Mouse (Mus musculus) neural tube, embryonic 10.5 days (tissue): ENCODE results near the gene Triobp.
A peak's percentile ranks its signal among the peaks of the same experiment; 100 is the strongest.

Source experiments
- DNase-seq: peaks from one replicate; pipeline ENCODE4 v3.0.0-alpha.2; 2017; ENCODE audit warnings: low spot score; ENCODE audit errors: extremely low spot score

Gene Triobp

DNA sequence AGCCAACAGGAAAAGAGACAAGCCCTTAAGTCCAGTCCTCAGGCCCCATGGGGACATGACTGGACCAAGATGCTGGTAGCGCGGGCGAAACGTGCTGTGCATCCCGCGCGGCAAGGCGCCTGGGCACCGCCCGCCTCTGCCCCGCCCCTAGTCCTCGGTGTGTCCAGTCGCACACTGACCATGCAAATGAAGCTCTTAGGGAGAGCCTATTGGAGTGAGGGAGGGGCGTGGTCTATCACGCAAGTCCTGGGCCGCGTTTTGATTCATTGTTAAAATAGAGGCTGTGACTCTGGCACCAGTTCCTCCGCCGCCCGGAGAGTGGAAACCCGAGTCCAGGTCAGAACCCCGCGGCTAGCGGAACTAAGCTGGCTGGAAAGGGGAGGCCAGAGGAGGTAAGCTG is at the start of gene Triobp:
Gene Triobp (plus strand): TSS at position 68 of the 400 bp plus-strand sequence.
- peak; percentile 85 for DNase-seq

DNA sequence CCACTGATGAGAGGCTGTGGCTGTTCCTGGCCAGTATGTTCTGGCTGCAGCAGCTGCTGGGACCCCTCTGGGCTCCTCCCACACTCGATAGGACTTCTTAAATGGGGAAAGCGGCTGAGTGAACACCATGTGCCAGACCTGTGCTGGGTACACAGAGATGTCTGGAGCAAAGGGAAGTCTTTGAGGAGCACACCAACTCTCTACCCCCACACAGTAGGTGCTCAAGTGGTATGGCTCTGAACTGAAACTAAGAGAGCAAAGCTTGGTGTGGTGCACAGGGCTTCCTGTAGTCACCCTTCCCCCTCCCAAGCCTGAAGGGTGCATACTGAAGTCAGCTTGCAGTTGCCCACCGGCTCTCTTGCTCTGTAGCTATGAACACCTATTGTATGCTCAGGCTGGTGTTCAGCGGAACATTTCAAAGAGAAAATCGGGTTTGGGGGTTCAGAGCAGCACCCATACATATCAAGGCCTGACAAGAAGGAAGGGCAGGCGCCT is 49.0 kb upstream of the Triobp start:
- no peak for DNase-seq

DNA sequence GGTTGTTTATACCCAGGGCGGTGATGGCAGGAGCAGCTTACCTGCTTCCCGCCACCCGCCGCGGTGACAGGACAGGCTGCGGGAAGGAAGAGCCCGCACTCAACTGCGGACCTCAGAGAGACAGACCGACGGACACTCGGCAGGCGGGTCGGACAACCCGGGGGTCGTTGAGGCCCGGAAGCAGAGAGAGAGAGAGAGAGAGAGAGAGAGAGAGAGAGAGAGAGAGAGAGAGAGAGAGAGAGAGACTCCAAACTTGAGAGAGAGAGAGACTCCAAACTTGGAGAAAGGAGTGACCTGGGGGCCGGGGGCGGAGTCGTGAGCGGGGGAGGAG is 48.1 kb upstream of the Triobp start, which contains the start of gene Gm49510:
Gene Gm49510 (plus strand): TSS at position 259 of the 331 bp plus-strand sequence.
- DNase-seq, result peak; percentile 32

DNA sequence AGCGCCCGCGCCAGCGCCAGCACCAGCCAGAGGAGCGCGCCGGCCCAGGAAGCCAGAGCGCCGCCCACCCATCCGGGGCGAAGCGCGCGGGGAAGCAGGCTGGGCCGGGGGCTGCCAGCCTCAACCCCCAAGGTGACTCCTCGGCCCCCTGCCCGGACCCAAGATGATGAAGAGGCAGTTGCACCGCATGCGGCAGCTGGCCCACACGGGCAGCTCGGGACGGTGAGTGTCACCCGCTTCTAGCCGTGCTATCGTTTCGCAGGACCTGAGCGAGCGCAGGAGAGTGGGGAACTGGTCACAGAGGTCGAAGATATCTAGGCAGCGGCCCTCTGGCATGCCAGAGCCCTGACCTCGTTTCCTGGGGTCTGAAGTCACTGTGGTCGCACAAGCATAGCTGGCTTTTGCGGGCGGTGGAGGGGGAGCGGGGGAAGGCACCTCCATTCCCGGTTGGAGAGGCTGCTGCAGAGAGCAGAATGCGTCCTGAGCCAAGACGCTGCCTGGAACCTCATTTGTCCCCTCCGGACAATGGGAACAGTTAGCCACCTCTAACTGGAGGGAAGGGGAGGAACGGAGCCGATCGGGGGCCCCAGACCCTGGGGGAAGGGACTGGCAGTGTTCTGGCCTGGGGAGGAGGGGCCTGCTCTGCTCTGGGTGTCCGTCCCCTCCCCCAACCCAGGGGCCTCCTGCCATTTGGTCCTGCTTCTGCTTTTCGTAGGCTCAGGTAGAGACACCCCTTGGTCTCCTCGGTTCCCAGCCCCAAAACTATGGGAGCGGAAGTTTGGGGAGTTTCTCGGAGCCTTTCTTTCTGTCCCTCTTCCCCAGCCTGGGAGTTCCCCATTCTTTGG is 47.6 kb upstream of the Triobp start, which contains the start of gene Sh3bp1:
Gene Sh3bp1 (plus strand): TSS at position 29 of the 845 bp plus-strand sequence.
- DNase-seq, result peak; percentile 70

DNA sequence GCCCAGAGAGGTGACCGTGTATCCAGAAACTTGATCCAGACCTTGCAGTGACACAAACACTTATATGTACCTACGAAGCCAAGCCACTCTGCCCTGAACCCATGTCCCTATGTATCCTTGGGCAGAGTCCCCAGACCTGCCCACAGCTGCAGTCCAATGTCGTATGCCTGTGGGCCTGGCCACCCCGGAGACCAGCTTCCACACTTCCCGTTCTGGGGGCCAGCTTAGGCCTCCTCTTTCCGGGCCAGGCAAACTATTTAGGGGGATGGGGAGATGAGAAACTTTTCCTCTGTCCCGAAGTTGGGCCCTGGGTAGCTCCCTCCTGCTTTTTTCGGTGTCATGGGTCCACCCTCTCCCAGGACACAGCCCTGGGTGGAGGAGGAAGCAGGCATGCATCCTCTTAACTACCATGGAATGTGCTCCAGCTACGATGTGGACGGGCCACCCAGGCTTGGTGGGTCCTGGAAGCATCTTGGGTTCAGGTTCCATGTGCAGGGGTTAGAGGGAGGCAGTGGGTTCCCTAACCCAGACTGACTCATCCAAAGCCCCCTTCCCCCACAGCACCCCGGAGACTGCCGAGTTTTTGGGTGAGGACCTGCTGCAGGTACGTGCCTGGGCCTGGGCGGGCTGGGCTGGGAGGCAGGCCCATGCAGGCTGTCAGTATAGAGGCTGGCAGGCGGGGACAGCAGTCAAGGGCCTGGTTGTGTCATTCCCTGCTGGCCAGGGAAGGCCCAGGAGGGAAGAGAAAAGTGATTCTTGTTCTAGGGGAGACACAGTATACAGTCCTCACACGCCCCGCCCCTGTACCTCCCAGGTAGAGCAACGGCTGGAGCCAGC is 46.7 kb upstream of the Triobp start:
- peak; percentile 30 for DNase-seq

DNA sequence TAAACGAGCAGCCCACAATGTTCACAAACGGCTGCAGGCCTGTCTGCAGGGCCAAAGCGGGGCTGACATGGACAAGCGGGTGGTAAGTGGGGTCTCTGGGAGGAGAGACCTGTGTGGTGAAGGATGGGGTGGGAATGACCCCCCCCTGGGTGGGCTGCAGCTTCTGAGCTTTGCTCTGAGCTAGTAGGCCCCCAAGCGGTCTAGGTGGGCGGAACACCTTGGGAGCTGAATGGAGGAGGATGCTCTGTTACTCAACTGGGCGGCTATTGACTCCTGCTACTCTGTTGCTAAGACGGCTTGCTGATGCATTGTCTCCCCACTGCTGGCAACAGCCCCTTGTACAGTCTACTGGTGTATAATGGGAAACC is 46.1 kb upstream of the Triobp start:
- no peak for DNase-seq

DNA sequence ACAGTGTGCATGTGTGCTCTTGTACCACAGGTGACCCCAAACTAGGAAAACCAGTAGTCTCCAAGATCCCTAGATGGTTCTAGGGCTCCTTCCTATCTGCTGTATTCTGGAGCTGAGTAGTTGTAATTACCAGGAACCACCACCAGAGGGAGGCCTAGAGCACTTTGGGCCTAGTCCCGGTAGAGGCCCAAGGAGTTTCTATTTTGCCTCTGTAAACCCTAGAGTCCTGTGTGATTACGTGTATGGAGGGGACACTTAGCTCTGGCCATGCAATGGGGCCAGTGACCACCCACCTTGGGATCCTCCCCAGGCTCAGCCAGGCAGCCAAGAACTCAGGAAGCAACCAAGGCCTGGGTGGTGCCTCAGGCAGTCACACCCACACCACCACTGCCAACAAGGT is 44.3 kb upstream of the Triobp start:
- DNase-seq, result peak; percentile 79

DNA sequence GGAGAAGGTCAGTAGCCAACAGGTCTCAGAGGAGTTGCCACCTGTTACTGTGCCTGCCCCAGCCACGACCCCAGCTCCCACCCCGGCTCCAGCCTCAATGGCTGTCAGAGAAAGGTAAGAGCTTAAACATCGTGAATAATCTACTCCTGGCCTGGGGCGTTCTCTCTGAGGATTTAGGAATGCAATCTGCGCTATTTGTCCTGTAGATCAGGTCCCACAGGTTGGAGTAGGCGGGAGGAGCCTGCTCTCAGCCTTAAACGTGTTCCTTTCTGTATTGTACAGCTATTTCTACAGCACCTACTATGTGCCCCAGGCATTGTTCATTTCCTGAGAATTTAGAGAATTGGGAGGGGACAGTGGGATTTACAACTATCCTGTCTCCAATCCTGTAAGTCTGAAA is 39.1 kb upstream of the Triobp start:
- DNase-seq, result no peak

DNA sequence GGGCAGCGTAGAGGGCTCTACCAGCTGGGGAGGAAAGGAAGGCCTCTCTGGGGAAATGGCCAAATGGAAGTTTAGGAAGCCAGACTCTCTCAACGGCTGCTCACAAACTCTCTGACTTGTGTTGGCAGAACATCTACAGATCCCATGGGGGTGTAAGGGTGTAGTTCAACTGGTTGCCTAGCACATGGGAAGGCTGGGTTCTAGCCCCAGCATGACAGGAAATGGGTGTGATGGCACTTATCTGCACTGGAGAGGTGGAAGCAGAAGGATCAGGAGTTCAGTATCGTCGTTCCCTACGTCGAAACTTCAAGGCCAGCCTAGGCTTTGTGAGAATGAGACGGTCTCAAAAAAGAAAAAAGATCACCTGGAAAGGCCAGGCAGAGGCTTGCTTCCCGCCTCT is 38.5 kb upstream of the Triobp start:
- DNase-seq, result no peak

DNA sequence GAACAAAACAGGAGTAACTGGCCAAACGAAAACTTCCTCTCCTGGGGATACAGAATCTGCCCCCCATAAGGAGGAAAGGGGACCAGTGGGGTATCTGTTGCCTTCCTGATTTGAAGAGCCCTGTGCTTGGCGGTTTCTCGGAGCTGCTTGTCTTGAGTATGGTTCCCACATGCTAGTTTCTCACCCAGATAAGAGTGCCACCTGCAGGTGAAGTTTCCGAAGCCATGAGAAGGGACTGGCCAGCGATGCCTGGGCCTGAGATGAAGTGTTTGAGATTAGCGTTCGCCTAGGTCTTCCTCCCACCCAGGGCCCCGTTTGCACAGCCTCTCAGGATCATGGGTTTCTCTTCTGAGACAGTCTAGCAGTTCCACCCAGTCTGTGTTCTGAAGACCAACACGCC is 35.5 kb upstream of the Triobp start:
- DNase-seq, result no peak

DNA sequence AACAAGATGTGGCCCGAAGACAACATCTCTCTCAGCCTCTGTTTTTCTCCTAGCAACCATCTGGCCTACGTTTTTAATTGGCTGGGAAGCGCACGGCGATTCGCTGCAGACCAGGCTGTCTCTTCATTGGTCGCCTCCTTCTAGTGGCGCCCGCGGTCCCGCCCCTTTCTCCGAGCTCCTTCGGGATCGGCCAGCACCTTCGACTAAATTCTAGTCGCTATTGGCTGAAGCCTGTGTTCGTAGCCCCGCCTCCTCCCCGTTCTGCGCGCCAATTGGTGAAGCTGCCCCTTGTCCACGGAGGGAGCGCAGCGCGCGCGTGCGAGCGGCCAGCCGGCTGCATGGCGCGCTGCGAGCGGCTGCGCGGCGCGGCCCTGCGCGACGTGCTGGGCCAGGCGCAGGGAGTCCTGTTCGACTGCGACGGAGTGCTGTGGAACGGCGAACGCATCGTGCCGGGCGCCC is 33.9 kb upstream of the Triobp start, which contains the start of gene Pdxp:
Gene Pdxp (plus strand): TSS at position 288 of the 459 bp plus-strand sequence.
- peak; percentile 96 for DNase-seq

DNA sequence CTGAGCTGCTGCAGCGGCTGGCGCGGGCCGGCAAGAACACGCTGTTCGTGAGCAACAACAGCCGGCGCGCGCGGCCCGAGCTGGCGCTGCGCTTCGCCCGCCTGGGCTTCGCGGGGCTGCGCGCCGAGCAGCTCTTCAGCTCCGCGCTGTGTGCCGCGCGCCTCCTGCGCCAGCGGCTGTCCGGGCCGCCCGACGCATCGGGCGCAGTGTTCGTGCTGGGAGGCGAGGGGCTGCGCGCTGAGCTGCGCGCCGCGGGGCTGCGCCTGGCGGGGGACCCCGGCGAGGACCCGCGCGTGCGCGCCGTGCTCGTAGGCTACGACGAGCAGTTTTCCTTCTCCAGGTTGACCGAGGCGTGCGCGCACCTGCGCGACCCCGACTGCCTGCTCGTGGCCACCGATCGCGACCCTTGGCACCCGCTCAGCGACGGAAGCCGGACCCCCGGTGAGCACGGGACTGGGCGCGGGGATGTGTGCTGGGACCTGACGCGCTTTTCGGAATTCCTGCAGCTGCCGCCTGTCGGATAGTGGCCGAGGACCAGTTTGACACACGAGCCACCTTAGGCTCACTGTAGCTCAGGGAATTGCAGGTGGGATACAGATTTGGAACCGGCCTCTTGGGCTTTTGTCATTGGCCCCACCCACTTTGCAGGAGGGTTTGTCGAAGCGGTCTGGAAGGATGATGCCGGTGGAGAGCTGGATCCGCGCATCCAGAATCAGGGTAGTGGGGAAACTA is 33.3 kb upstream of the Triobp start:
- DNase-seq, result peak; percentile 59

DNA sequence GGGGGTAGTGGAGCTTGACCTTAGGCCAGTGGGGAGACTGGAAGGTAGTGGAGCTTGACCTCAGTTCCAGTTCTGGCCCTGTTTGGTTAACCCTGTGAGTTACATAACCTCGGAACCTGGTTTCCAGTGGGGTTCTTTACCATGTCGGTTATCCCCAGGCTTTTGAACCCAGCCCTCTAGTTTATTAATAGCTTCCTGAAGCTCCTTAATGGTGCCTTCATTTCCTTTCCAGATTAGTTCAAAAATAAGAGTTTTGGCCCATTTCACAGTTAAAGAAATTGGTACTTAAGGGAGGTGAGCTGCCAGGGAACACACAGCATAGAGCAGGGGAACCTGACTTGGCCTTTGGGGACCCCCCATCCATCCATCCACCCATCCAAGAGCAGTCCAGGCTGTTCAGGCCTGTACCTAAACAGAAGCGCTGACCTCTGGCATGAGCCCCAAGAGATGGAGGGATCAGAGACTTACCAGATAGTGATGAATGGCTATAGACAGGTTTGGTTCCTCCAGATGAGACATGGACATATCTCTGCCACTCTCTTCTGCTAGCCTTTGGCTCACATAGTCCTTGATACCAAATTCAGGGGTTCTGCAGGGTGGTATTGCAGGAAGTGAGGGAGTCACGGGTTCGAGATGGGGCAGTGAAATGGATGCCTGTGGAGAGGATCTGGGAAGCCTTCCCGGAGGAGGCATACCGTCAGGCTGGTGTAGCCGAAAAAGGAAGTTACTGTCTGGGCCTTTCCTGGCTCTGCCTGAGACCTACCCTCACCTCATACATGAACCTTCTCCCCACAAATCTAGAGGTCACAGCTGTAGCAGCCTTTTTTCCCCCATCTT is 32.5 kb upstream of the Triobp start:
- no peak for DNase-seq

DNA sequence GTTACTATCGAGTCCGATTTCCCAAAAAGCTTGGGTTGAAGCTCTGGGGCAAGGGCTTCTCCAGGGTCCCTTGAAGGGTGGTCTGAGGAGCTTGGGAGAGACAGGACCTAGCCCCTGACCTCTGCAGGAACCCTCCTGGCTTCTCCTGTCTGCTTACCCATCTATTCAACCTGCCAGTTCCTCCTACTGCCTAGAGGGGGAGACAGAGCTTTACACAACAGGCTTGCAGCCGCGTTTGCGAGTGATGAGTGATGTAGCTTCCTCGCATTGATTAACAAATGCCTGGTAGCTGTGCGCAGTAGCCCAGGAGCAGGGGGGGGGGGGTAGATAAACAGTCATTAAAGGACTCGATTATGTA is 31.9 kb upstream of the Triobp start:
- peak; percentile 66 for DNase-seq

DNA sequence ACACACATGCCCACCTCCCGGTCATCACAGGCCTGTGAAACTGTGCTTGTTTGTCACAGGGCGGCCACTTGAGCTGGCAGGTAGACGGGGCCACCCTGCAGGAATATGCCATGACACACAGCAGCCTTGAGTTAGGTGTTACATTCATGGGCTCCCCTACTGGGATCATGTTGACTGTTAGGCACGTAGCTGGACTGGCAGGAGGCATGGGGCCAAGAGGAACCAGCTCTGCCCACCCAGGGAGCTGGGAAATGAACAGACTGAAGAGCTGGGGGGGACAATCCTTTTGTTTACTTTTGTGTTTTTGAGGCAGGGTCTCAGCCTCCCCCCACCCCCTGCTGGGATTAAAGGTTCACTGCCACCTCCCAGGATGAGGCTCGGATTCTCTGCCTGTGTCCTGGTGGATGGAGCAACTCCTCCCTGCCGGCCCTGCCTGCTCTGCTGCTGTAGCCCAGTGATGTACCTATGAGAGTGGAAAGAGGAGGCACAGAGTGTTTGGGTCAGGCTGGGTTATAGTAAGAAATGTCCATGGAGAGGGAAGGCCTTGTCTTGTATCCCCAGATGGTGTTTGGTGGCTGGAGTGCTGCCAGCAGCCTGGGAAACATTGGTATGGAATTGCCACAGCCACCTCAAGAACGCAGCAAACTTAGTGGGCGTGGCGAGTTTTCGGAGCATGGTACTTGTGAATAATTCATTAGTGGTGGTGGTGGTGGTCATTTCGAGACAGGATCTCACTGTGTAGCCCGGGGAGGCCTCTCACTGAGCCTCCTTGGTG is 31.3 kb upstream of the Triobp start:
- no peak for DNase-seq

DNA sequence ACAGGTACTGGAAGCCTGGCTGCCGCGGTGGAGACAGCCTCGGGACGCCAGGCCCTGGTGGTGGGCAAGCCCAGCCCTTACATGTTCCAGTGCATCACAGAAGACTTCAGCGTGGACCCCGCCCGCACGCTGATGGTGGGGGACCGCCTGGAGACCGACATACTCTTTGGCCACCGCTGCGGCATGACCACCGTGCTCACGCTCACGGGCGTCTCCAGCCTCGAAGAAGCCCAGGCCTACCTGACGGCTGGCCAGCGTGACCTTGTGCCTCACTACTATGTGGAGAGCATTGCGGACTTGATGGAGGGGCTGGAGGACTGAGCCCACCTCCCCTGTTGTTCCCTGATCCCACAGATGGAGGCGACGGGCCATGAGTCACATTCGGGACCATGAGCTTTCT is 29.4 kb upstream of the Triobp start:
- DNase-seq, result no peak

DNA sequence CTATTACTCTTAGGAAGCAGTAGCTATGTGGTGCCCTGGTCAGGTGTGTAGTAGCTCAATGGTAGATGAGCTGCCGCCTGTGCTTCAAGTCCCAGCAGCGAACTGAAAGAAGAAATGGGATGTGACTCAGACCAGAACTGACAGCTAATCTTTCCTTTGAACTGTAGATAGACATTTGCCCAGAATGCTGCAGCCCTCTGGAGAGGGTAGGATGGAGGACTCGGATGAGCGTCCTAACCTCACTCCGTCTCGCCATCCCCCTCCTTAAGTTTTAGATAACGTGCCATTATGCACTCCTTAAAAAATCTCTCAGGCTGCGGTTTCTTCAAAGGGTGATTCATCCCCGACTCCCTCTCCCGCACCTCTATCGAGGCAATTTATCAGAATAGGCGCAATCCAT is 27.6 kb upstream of the Triobp start:
- no peak for DNase-seq

DNA sequence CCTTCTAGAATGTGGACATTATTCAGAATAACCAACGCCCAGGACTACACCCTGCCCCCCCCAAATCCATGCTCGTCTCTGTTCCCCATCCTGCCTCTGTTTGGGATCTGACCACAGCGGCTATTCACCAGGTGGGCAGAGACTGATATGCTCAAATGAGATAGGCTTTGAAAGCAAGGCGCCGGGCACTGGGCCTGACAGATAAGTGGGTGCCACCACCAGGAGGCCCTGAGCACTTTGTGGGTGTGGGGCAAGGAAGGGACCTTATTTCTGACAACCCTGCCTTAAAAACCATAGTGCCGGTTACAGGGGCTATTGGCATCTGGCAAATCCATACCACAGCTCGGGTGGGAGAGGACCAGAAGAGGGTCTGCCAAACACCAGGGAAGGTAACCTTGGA is 24.8 kb upstream of the Triobp start:
- DNase-seq, result no peak

DNA sequence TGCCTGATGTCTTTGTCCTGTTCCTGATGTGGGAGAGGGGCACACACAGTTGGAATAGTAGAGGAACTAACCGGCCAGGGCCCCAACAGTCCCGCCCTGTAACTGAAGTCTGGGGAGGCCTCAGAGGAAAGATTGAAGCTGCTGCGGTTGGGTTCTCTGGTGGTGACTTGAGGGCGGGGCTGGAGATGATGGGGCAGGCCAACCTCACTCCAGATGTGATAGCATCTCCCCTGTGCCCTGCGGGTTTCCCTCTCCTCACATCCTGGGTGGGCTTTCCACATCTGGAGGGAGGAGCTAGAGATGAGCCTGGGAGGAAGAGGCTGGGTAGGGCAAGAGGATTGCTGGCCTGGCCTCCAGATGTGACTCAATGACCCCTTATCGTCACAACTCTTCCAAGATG is 23.9 kb upstream of the Triobp start:
- DNase-seq, result no peak

DNA sequence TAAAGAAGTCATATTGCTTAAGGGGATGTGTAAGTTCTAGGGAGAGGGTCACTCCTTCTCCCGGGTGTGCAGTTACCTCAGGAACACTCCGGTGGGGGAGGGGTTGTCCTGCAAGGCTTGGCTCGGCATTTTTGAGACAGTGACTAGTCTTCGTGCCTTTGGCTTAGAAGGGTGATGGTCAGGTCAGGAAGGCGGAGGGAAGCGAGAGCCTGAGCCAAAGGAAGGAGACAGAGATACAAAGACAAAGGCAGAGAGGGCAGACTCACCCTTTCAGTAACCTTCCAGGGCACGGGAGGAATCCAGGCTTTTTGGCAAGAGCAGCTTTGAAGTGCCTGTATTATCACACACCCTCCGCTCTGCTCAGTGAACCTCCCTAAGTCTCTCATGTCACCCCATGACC is 22.4 kb upstream of the Triobp start:
- no peak for DNase-seq
